Mouse (Mus musculus): Measurements from ENCODE around the gene Jaml.

DNA sequence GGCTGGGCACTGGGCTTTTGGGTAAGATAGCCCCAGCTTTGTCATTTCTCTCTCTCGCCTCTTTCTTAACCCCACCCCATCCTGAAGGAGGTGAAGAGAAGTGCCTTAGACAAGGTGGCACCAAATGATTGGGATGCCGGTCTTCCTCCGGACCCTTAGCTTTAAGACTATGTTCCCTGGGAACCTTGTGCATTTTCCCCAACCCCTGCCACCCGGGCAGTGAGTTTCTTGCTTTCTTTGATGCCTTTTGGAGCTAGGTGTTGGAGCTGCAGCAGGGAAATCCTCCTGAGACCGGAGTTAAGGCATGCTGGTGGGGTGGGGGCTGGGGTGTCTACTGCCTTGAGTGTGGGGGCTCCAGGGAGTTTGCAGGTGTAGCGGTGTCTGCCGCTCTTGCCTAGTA lies 60.1 kb downstream of the Jaml start:
- TF ChIP-seq POLR2A (IDR thresholded peaks at IDR 0.05; ENCODE audit: extremely low read depth, insufficient read depth, low read length) (no peak), CTCF (IDR thresholded peaks at IDR 0.05; ENCODE audit: extremely low read depth, insufficient read depth, low read length) (no peak)

Measured in cortical plate, adult 2 months (tissue).